Mouse (Mus musculus): ENCODE measurements around the gene Pik3cg.

GRCm38 (mm10) chr12:32198025-32198424 lies 10.4 kb downstream of the Pik3cg start:
- TF ChIP-seq CTCF (IDR thresholded peaks at IDR 0.05; ENCODE audit: low read depth) (no peak), EP300 (IDR thresholded peaks at IDR 0.05; ENCODE audit: low read depth) (no peak)
